Mouse (Mus musculus): ENCODE data around the gene Vmn2r13. TPM values are rescaled to one million over a fixed set of nuclear protein-coding genes. Genes with fewer than 3 reads are reported as not detected.

The Vmn2r13 gene
- polyA plus RNA-seq (2012; rRNA removed), result not detected in 2 replicates

GRCm38 (mm10) chr5:109192099-109192498, at the start of gene Vmn2r13:
Gene Vmn2r13, minus strand, starts transcription at chr5:109192199.

GRCm38 (mm10) chr5:109224608-109225007, 32.6 kb upstream of the Vmn2r13 start, which contains the start of gene Vmn2r14:
Gene Vmn2r14, minus strand, starts transcription at chr5:109224708.

Other genes with a start within 250 kb of the Vmn2r13 start
- gene Vmn2r10, start 185.7 kb downstream of the Vmn2r13 start, polyA plus RNA-seq (2012; rRNA removed), result not detected in 2 replicates
- not detected in 2 replicates for gene Vmn2r11, start 132.6 kb downstream of the Vmn2r13 start, polyA plus RNA-seq (2012; rRNA removed)
- not detected in 2 replicates for gene Vmn2r12, start 94.2 kb downstream of the Vmn2r13 start, polyA plus RNA-seq (2012; rRNA removed)
- not detected in 2 replicates for gene Vmn2r14, start 32.5 kb upstream of the Vmn2r13 start, polyA plus RNA-seq (2012; rRNA removed)
- gene Vmn2r15, start 105.4 kb upstream of the Vmn2r13 start, polyA plus RNA-seq (2012; rRNA removed), result not detected in 2 replicates
- not detected in 2 replicates for gene Vmn2r16, start 138.0 kb upstream of the Vmn2r13 start, polyA plus RNA-seq (2012; rRNA removed)
- not detected in 2 replicates for gene Vmn2r17, start 227.5 kb upstream of the Vmn2r13 start, polyA plus RNA-seq (2012; rRNA removed)